Mouse (Mus musculus): Measurements from ENCODE around the gene Invs. TPM values are rescaled to one million over a fixed set of nuclear protein-coding genes. Genes with fewer than 3 reads are reported as not detected.

The Invs gene
- polyA plus RNA-seq, 1 experiment = 3.6 TPM

DNA sequence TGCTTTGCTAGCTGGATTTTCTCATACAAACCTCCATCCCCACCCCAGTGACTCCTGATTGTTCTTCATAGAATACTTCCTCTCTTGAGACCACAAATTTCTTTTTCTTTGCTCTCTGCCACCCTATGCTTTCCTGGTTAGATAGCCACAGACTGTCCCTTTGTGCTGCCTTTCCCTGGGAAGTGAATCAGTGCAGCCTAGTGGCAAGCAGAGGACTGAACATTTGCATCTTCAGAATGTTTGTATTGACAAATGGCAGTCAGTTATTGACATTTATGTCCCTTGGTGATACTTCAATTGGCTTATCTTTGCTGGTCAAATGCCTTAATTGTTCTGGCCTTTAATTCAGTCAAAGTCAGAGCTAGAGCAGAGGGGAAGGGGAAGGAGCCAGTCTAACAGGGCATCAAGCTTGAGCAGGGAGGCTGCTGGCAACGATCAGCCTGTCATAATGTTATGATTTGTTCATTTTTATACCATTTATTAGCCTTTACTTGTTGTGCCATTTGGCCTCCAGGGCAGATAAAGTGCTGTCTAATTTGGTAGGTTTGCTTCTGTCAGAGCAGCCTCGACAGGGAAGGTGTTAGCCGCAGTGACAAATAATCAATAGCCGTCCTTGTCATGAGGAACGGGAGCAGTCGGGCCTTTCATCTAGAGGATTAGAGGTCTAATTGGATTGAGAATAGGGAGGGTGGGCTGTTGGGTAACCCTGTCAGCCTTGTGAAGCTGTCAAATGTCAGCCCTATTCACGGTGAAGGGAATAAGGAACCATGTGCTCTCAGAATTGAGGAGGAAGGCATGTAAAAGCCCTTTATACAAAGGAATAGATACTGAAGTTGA, 55.6 kb downstream of the Invs start:
- no peak for TF ChIP-seq POLR2A (IDR thresholded peaks at IDR 0.05; ENCODE audit: control insufficient read depth, extremely low read depth, insufficient read depth, low read length, poor library complexity)
- no peaks in the 10 kb centered on the region for H3K4me1 ChIP-seq (replicated peaks; ENCODE audit: control insufficient read depth, insufficient read depth, low read length)

DNA sequence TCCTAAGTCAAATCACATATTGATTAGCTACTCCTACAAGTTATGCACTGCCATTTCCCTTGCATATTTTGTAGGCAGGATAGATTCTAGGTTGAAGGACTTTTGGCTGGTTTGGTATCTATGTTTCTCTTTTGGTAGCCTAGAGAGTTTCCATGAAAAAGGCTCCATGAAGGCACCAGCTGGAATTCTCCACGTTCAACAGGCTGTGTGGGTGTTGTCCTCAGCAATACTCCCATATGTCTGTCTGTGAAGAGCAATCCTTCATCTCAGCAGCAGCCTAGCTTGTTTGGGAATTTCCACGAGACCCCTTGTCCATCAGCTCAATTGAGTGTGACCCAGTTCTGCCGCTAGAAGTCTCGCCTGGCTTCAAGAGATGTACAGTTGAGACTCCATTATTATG, 63.1 kb downstream of the Invs start:
- Histone ChIP-seq H3K4me3 (ENCODE audit: control insufficient read depth, insufficient read depth, low read length) (no peak overlapping the region), H3K27ac (ENCODE audit: control insufficient read depth, insufficient read depth, low read length) (no peak overlapping the region), H3K4me1 (replicated peaks; ENCODE audit: control insufficient read depth, insufficient read depth, low read length) (no peaks in the 10 kb centered on the region), H3K27me3 (ENCODE audit: control insufficient read depth, insufficient read depth, low read length) (no peaks in the 10 kb centered on the region), H3K36me3 (ENCODE audit: control insufficient read depth, insufficient read depth, low read length) (no peaks in the 10 kb centered on the region)
- no peak for DNase-seq
- 95% methylated on average over 4 of the region's 4 CpGs for WGBS
- TF ChIP-seq POLR2A (IDR thresholded peaks at IDR 0.05; ENCODE audit: control insufficient read depth, extremely low read depth, insufficient read depth, low read length, poor library complexity) (no peak), CTCF (IDR thresholded peaks at IDR 0.05; ENCODE audit: borderline replicate concordance, control insufficient read depth, extremely low read depth, insufficient read depth, low read length, poor library complexity) (no peak)

More for the DNA sequence above, 55.6 kb downstream of the Invs start:
- H3K27ac ChIP-seq (ENCODE audit: control insufficient read depth, insufficient read depth, low read length) = no peak overlapping the region
- no peak for DNase-seq
- no peaks in the 10 kb centered on the region for H3K36me3 ChIP-seq (ENCODE audit: control insufficient read depth, insufficient read depth, low read length)
- no peaks in the 10 kb centered on the region for H3K27me3 ChIP-seq (ENCODE audit: control insufficient read depth, insufficient read depth, low read length)
- no peak overlapping the region for H3K4me3 ChIP-seq (ENCODE audit: control insufficient read depth, insufficient read depth, low read length)
- 88% methylated on average over 7 of the region's 7 CpGs for WGBS

DNA sequence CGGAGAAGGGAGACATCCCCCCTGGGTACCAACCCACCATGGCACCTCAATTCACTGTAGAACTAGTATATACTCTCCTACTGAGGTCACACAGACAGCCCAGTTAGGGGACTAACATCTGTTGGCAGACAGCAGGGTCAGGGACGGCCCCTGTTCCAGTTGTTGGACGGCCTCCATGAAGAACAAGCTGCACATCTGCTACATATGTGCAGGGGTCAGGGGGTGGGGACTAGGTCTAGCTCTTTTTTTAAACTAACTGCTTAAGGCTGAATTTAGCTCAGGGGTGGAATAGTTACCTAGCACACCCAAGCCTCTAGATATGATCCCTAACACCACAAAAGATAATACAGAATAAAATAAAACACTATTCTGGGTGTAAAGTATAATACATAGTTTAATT, 82.8 kb downstream of the Invs start:
- 89% methylated on average over 3 of the region's 3 CpGs for WGBS

DNA sequence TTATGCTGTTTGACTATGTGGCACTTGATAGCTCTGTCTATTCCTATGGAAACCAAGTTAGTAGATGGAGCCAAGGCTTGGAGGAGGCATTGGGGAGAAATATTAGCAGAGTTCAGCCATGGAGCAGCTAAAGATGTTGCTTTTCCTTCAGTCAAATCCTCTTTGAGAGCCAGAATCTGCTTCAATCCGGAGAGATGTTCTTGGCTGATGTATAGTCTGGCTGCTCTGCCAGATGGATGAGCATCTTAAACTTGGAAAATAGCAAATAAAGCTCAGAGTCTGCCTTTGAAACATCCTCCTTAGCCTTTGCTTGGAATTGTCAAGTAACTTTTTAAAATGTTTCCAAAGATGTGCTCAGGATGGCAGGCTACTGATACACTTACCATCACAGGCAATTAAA, 91.5 kb downstream of the Invs start:
- TF ChIP-seq CTCF (IDR thresholded peaks at IDR 0.05; ENCODE audit: borderline replicate concordance, control insufficient read depth, extremely low read depth, insufficient read depth, low read length, poor library complexity) (no peak), POLR2A (IDR thresholded peaks at IDR 0.05; ENCODE audit: control insufficient read depth, extremely low read depth, insufficient read depth, low read length, poor library complexity) (no peak)
- Histone ChIP-seq H3K36me3 (ENCODE audit: control insufficient read depth, insufficient read depth, low read length) (no peaks in the 10 kb centered on the region), H3K4me3 (ENCODE audit: control insufficient read depth, insufficient read depth, low read length) (no peak overlapping the region), H3K27me3 (ENCODE audit: control insufficient read depth, insufficient read depth, low read length) (no peaks in the 10 kb centered on the region), H3K4me1 (replicated peaks; ENCODE audit: control insufficient read depth, insufficient read depth, low read length) (no peaks in the 10 kb centered on the region), H3K27ac (ENCODE audit: control insufficient read depth, insufficient read depth, low read length) (no peak overlapping the region)
- no peak for DNase-seq
- WGBS = 89% methylated on average over 1 of the region's 1 CpGs

More for the DNA sequence above, 82.8 kb downstream of the Invs start:
- H3K27me3 ChIP-seq (ENCODE audit: control insufficient read depth, insufficient read depth, low read length) = no peaks in the 10 kb centered on the region
- H3K27ac ChIP-seq (ENCODE audit: control insufficient read depth, insufficient read depth, low read length) = no peak overlapping the region
- DNase-seq = no peak
- no peak overlapping the region for H3K4me3 ChIP-seq (ENCODE audit: control insufficient read depth, insufficient read depth, low read length)
- no peaks in the 10 kb centered on the region for H3K4me1 ChIP-seq (replicated peaks; ENCODE audit: control insufficient read depth, insufficient read depth, low read length)
- TF ChIP-seq CTCF (IDR thresholded peaks at IDR 0.05; ENCODE audit: borderline replicate concordance, control insufficient read depth, extremely low read depth, insufficient read depth, low read length, poor library complexity) = no peak
- no peak for TF ChIP-seq POLR2A (IDR thresholded peaks at IDR 0.05; ENCODE audit: control insufficient read depth, extremely low read depth, insufficient read depth, low read length, poor library complexity)
- H3K36me3 ChIP-seq (ENCODE audit: control insufficient read depth, insufficient read depth, low read length) = no peaks in the 10 kb centered on the region

DNA sequence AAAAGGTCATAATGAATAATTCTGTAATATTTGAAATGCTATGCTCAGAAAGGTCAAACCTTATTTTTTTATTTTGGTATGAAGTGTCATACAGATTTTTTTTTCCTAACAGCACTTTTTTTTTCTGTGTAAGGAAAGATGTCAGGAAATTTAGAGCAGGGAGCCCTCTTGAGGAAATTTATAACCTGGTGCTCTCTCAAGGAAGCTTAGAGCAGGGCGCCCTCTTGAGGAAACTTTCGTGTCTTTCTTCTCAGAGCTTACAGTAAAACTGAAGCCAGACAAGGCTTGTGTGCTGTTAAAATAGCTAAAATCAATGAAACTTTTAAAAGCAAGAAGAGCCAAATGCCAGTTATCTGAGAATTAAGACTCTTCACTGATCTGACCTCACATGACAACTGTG, 101.4 kb downstream of the Invs start:
- no peaks in the 10 kb centered on the region for H3K4me1 ChIP-seq (replicated peaks; ENCODE audit: control insufficient read depth, insufficient read depth, low read length)
- TF ChIP-seq POLR2A (IDR thresholded peaks at IDR 0.05; ENCODE audit: control insufficient read depth, extremely low read depth, insufficient read depth, low read length, poor library complexity) = no peak
- no peak for TF ChIP-seq CTCF (IDR thresholded peaks at IDR 0.05; ENCODE audit: borderline replicate concordance, control insufficient read depth, extremely low read depth, insufficient read depth, low read length, poor library complexity)
- 18% methylated on average over 2 of the region's 2 CpGs for WGBS

DNA sequence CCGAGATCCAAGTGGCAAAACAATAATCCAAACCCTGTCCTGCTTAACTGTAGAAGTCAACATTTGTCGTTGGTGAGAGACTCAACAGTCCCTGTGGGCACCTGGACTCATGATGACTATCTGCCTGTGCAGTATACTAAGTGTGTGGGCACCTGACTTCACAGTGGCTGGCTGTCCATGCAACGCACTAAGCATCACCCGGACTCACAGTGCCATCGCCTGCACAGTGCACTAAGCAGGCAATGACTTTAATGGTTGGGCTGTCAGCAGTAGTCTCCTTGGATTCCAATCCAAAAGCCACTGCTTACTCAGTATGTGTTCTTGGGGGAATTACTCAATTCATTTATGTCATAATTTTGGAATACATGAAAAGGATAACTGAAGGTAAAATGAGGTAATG, 102.9 kb downstream of the Invs start:
- Histone ChIP-seq H3K4me1 (replicated peaks; ENCODE audit: control insufficient read depth, insufficient read depth, low read length) (no peaks in the 10 kb centered on the region), H3K36me3 (ENCODE audit: control insufficient read depth, insufficient read depth, low read length) (no peaks in the 10 kb centered on the region), H3K27ac (ENCODE audit: control insufficient read depth, insufficient read depth, low read length) (no peak overlapping the region), H3K27me3 (ENCODE audit: control insufficient read depth, insufficient read depth, low read length) (no peaks in the 10 kb centered on the region), H3K4me3 (ENCODE audit: control insufficient read depth, insufficient read depth, low read length) (no peak overlapping the region)
- DNase-seq = no peak
- no peak for TF ChIP-seq CTCF (IDR thresholded peaks at IDR 0.05; ENCODE audit: borderline replicate concordance, control insufficient read depth, extremely low read depth, insufficient read depth, low read length, poor library complexity)
- no peak for TF ChIP-seq POLR2A (IDR thresholded peaks at IDR 0.05; ENCODE audit: control insufficient read depth, extremely low read depth, insufficient read depth, low read length, poor library complexity)
- 96% methylated on average over 5 of the region's 5 CpGs for WGBS

More for the DNA sequence above, 101.4 kb downstream of the Invs start:
- no peaks in the 10 kb centered on the region for H3K27me3 ChIP-seq (ENCODE audit: control insufficient read depth, insufficient read depth, low read length)
- DNase-seq = peak; percentile 56
- no peak overlapping the region for H3K27ac ChIP-seq (ENCODE audit: control insufficient read depth, insufficient read depth, low read length)
- no peaks in the 10 kb centered on the region for H3K36me3 ChIP-seq (ENCODE audit: control insufficient read depth, insufficient read depth, low read length)
- no peak overlapping the region for H3K4me3 ChIP-seq (ENCODE audit: control insufficient read depth, insufficient read depth, low read length)

All from thymus, adult 2 months (tissue).